Mouse (Mus musculus): Measurements from ENCODE around the gene Rab8a.
A peak's percentile ranks its signal among the peaks of the same experiment; 100 is the strongest.

The Rab8a gene

GRCm38 (mm10) chr8:72213536-72213935, 52.5 kb downstream of the Rab8a start, which contains the start of gene Gm11034:
Gene Gm11034 (minus strand): TSS chr8:72213636.
- DNase-seq, result no peak

- peak; percentile 67 to 72 for DNase-seq
Measured at GRCm38 (mm10) chr8:72215060-72215459, 54.1 kb downstream of the Rab8a start.

GRCm38 (mm10) chr8:72215871-72216270, 54.9 kb downstream of the Rab8a start:
- no peak for DNase-seq

GRCm38 (mm10) chr8:72218781-72219540, 58.0 kb downstream of the Rab8a start:
- DNase-seq, result no peak

- peak; percentile 94 to 96 for DNase-seq
Measured at GRCm38 (mm10) chr8:72219541-72220363, 58.8 kb downstream of the Rab8a start, which contains the start of gene Fam32a. Gene Fam32a (plus strand): TSS chr8:72219730.

- no peak for DNase-seq
Measured at GRCm38 (mm10) chr8:72220758-72221157, 59.8 kb downstream of the Rab8a start.

- DNase-seq, result no peak
Measured at GRCm38 (mm10) chr8:72222656-72223055, 61.7 kb downstream of the Rab8a start.

Measured in kidney, postnatal 25 days (tissue).